Comparison of ENCODE assay signal across 8 mouse cellular contexts in genomic region chr14:16364878-16365337, GRCm38 (mm10). TPM values are rescaled to one million over a fixed set of nuclear protein-coding genes. Genes with fewer than 3 reads are reported as not detected.
A peak's percentile ranks its signal among the peaks of the same experiment; 100 is the strongest.
DNase-seq lines count a peak whose midpoint lies in the region; ATAC-seq and TF ChIP-seq lines count a peak whose summit lies in the region.

Top2b (plus strand) TSS chr14:16365179.

- H3K27me3 ChIP-seq in heart, embryonic 12.5 days (replicated peaks) = no peaks in the 10 kb centered on the region
- no peaks in the 10 kb centered on the region for H3K27me3 ChIP-seq in kidney, postnatal 0 days (ENCODE audit: insufficient read depth, low read length)
- H3K27me3 ChIP-seq in liver, embryonic 11.5 days (replicated peaks; ENCODE audit: control insufficient read depth, insufficient read depth, low read length) = no peaks in the 10 kb centered on the region
- no peaks in the 10 kb centered on the region for H3K27me3 ChIP-seq in stomach, embryonic 14.5 days (ENCODE audit: control insufficient read depth, insufficient read depth, low read length)

- H3K27ac ChIP-seq in heart, embryonic 12.5 days (ENCODE audit: poor library complexity, severe bottlenecking) = peak within 1 kb of the TSS; percentile 98
- H3K27ac ChIP-seq in kidney, postnatal 0 days = peak within 1 kb of the TSS; percentile 100
- peak within 1 kb of the TSS; percentile 91 for H3K27ac ChIP-seq in liver, embryonic 11.5 days (ENCODE audit: low read depth, low read length)
- peak within 1 kb of the TSS; percentile 97 for H3K27ac ChIP-seq in stomach, embryonic 14.5 days (ENCODE audit: low read length)

- peak within 1 kb of the TSS; percentile 78 for H3K4me2 ChIP-seq in heart, embryonic 12.5 days
- peak within 1 kb of the TSS; percentile 92 for H3K4me2 ChIP-seq in kidney, postnatal 0 days (ENCODE audit: low read length)
- H3K4me2 ChIP-seq in liver, embryonic 11.5 days = peak within 1 kb of the TSS; percentile 78
- H3K4me2 ChIP-seq in stomach, embryonic 14.5 days (replicated peaks; ENCODE audit: low read depth, low read length) = peak within 1 kb of the TSS; percentile 77

- H3K36me3 ChIP-seq in heart, embryonic 12.5 days = no peaks in the 10 kb centered on the region
- no peaks in the 10 kb centered on the region for H3K36me3 ChIP-seq in kidney, postnatal 0 days (ENCODE audit: insufficient read depth, low read length)
- no peaks in the 10 kb centered on the region for H3K36me3 ChIP-seq in liver, embryonic 11.5 days (ENCODE audit: control insufficient read depth, insufficient read depth, low read length)
- no peaks in the 10 kb centered on the region for H3K36me3 ChIP-seq in stomach, embryonic 14.5 days (ENCODE audit: control insufficient read depth, insufficient read depth, low read length)

- peaks cover 18% of the 10 kb centered on the region for H3K4me1 ChIP-seq in heart, embryonic 12.5 days (replicated peaks)
- peaks cover 5% of the 10 kb centered on the region; the same call in 1 of the 2 replicates for H3K4me1 ChIP-seq in kidney, postnatal 0 days (replicated peaks; ENCODE audit: insufficient read depth, low read length)
- peaks cover 7% of the 10 kb centered on the region for H3K4me1 ChIP-seq in liver, embryonic 11.5 days (replicated peaks; ENCODE audit: control insufficient read depth, insufficient read depth, low read length)
- H3K4me1 ChIP-seq in stomach, embryonic 14.5 days (ENCODE audit: control insufficient read depth, insufficient read depth, low read length) = peaks cover 9% of the 10 kb centered on the region; the same call in 1 of the 2 replicates

- WGBS in heart, embryonic 12.5 days = 0% methylated on average over 32 of the region's 32 CpGs
- WGBS in kidney, postnatal 0 days = 0% methylated on average over 30 of the region's 32 CpGs
- WGBS in liver, embryonic 11.5 days = 1% methylated on average over 32 of the region's 32 CpGs
- under 1% methylated on average over 32 of the region's 32 CpGs for WGBS in stomach, embryonic 14.5 days

- peak; percentile 92 for ATAC-seq in erythroid progenitor cell, adult 5-6 weeks (replicated peaks; ENCODE audit: low FRiP score, poor library complexity, severe bottlenecking)
- ATAC-seq in heart, embryonic 12.5 days (ENCODE audit: insufficient number of reproducible peaks, low FRiP score) = peak; percentile 99
- ATAC-seq in kidney, postnatal 0 days (replicated peaks; ENCODE audit: low FRiP score, low read depth) = peak; percentile 99
- ATAC-seq in liver, embryonic 11.5 days (replicated peaks; ENCODE audit: low FRiP score) = peak; percentile 98
- peak; percentile 99 for ATAC-seq in stomach, embryonic 14.5 days (ENCODE audit: insufficient number of reproducible peaks, insufficient read depth, low FRiP score, low read depth)

- peak; percentile 98 for DNase-seq in CD4-positive helper T cell, adult 2 months (ENCODE audit: low read depth, low spot score)
- peak; percentile 96 for DNase-seq in brain, embryonic 18.5 days (ENCODE audit: low read depth, low spot score)
- DNase-seq in kidney, postnatal 0 days (ENCODE audit: low spot score) = peak; percentile 98
- peak; percentile 99 for DNase-seq in liver, embryonic 11.5 days (ENCODE audit: low spot score)
- peak; percentile 99 for DNase-seq in naive thymus-derived CD4-positive, alpha-beta T cell, adult 2 months (ENCODE audit: low read depth)

- TF ChIP-seq CTCF in kidney, postnatal 0 days (IDR thresholded peaks at IDR 0.05; ENCODE audit: low read depth) = no peak

- H3K9me3 ChIP-seq in heart, embryonic 12.5 days (replicated peaks) = no peaks in the 10 kb centered on the region
- no peaks in the 10 kb centered on the region for H3K9me3 ChIP-seq in kidney, postnatal 0 days (replicated peaks; ENCODE audit: low read length)
- no peaks in the 10 kb centered on the region for H3K9me3 ChIP-seq in liver, embryonic 11.5 days (ENCODE audit: control insufficient read depth, low read length)
- no peaks in the 10 kb centered on the region for H3K9me3 ChIP-seq in stomach, embryonic 14.5 days (ENCODE audit: control insufficient read depth, low read depth, low read length)

- H3K4me3 ChIP-seq in heart, embryonic 12.5 days = peak within 1 kb of the TSS; percentile 94
- H3K4me3 ChIP-seq in kidney, postnatal 0 days (replicated peaks; ENCODE audit: low read depth, low read length) = peak within 1 kb of the TSS; percentile 85
- peak within 1 kb of the TSS; percentile 95 for H3K4me3 ChIP-seq in liver, embryonic 11.5 days (ENCODE audit: low read depth, low read length)
- peak within 1 kb of the TSS; percentile 84 for H3K4me3 ChIP-seq in stomach, embryonic 14.5 days (ENCODE audit: low read depth, low read length)

- peak within 1 kb of the TSS; percentile 99 for H3K9ac ChIP-seq in heart, embryonic 12.5 days
- peak within 1 kb of the TSS; percentile 99 for H3K9ac ChIP-seq in kidney, postnatal 0 days (ENCODE audit: low read depth, low read length)
- peak within 1 kb of the TSS; percentile 95 for H3K9ac ChIP-seq in liver, embryonic 11.5 days (ENCODE audit: low read depth, low read length)
- H3K9ac ChIP-seq in stomach, embryonic 14.5 days (replicated peaks; ENCODE audit: low read depth, low read length) = peak within 1 kb of the TSS; percentile 88

RNA-seq across cellular contexts. Expression of gene Top2b, which starts in this region (rescaled TPM):
- 44.7 and 55.3 TPM in 2 replicates for total RNA-seq in erythroid progenitor cell, adult 5-6 weeks (2015; ENCODE audit: low replicate concordance)
- 84.9 and 133 TPM in 2 replicates for total RNA-seq in erythroid progenitor cell, adult 5-6 weeks (2017; ENCODE audit: low replicate concordance)
- polyA plus RNA-seq in heart, embryonic 12.5 days (2016; fragmentation: Nextera tagmentation; extraction: Ambion mirVana) = 61.7 and 63.8 TPM in 2 replicates
- polyA plus RNA-seq in kidney, postnatal 0 days (2015; fragmentation: Nextera tagmentation; extraction: Ambion mirVana) = 41.4 and 42.3 TPM in 2 replicates
- polyA plus RNA-seq in liver, embryonic 11.5 days (2014; fragmentation: Nextera tagmentation; extraction: Ambion mirVana) = 67.8 and 72.4 TPM in 2 replicates
- polyA plus RNA-seq in stomach, embryonic 14.5 days (2014; fragmentation: Nextera tagmentation; extraction: Ambion mirVana) = 64.4 and 81.7 TPM in 2 replicates

Comparison
In these comparisons a context has a peak if more than half of its experiments do, and no peak if none do; other contexts are left out.
1. Peak in every context shown above with its lines: DNase-seq, ATAC-seq, H3K4me3 ChIP-seq and H3K27ac ChIP-seq.